Mouse (Mus musculus) MEL (cell line): ENCODE measurements around the gene BC016579. TPM values are rescaled to one million over a fixed set of nuclear protein-coding genes. Genes with fewer than 3 reads are reported as not detected.

Experiments used
- DNase-seq: peaks from one replicate; pipeline ENCODE4 v3.0.0; 2011; ENCODE audit warnings: low read depth, low spot score
- H3K27ac ChIP-seq: 2 replicates; pipeline ENCODE4 v1.5.1; 2012; ENCODE audit warnings: low read depth, mild to moderate bottlenecking, control low read depth, low read length, moderate library complexity; ENCODE audit not compliant: control insufficient read depth
- H3K27me3 ChIP-seq, 2 experiments: fragments of 150-350 bp in 1 of 2; sonication (generic) in 1 of 2; 2 replicates each; pipeline ENCODE4 v1.6.1; 2012; ENCODE audit warnings: low read length in 2 of 2, mild to moderate bottlenecking in 2 of 2, improper control_type of control experiment in 1 of 2, moderate library complexity in 1 of 2; ENCODE audit not compliant: insufficient read depth in 2 of 2, control insufficient read depth in 1 of 2
- H3K36me3 ChIP-seq, 2 experiments: 2 replicates each; pipeline ENCODE4 v1.6.1; 2012 to 2014; ENCODE audit warnings: low read length in 2 of 2, improper control_type of control experiment in 1 of 2, inconsistent platforms in 1 of 2, mild to moderate bottlenecking in 1 of 2; ENCODE audit not compliant: insufficient read depth in 2 of 2, control insufficient read depth in 1 of 2
- H3K4me1 ChIP-seq, 2 experiments: fragments of 150-350 bp in 1 of 2; sonication (generic) in 1 of 2; 2 replicates each; pipeline ENCODE4 v1.6.1; 2012; ENCODE audit warnings: low read length in 2 of 2, improper control_type of control experiment in 1 of 2, mild to moderate bottlenecking in 1 of 2; ENCODE audit not compliant: insufficient read depth in 2 of 2, control insufficient read depth in 1 of 2
- H3K4me3 ChIP-seq, 2 experiments: fragments of 150-350 bp in 1 of 2; sonication (generic) in 1 of 2; 2 replicates each; pipeline ENCODE4 v1.5.1; 2012; ENCODE audit warnings: low read depth in 2 of 2, low read length in 2 of 2, mild to moderate bottlenecking in 2 of 2, moderate library complexity in 2 of 2, control low read depth in 1 of 2, improper control_type of control experiment in 1 of 2; ENCODE audit not compliant: control insufficient read depth in 1 of 2, insufficient read depth in 1 of 2
- H3K79me2 ChIP-seq: 2 replicates; pipeline ENCODE4 v1.6.1; 2012; ENCODE audit warnings: mild to moderate bottlenecking, low read length, moderate library complexity; ENCODE audit not compliant: control insufficient read depth, poor library complexity, insufficient read depth
- H3K9ac ChIP-seq: 2 replicates; pipeline ENCODE4 v1.6.1; 2012; ENCODE audit warnings: low read depth, mild to moderate bottlenecking, control low read depth, low read length, moderate library complexity; ENCODE audit not compliant: control insufficient read depth, poor library complexity, severe bottlenecking
- H3K9me3 ChIP-seq: fragments of 150-350 bp; sonication (generic); replicated peaks from 2 replicates; pipeline ENCODE4 v1.6.1; 2012; ENCODE audit warnings: mild to moderate bottlenecking, low read length, improper control_type of control experiment, moderate library complexity; ENCODE audit not compliant: insufficient read depth
- E2F4 ChIP-seq: IDR thresholded peaks from 2 replicates; pipeline ENCODE4 v1.6.1; 2011; ENCODE audit warnings: low read depth, low read length, improper control_type of control experiment, borderline replicate concordance
- ELF1 ChIP-seq: IDR thresholded peaks from 2 replicates; pipeline ENCODE4 v1.6.1; 2014; ENCODE audit warnings: low read depth, mild to moderate bottlenecking, inconsistent platforms, low read length, improper control_type of control experiment, moderate library complexity
- EP300 ChIP-seq, 2 experiments: IDR thresholded peaks; 2 replicates each; pipeline ENCODE4 v1.6.1; 2011; ENCODE audit warnings: improper control_type of control experiment in 2 of 2, low read length in 2 of 2, low read depth in 1 of 2, mild to moderate bottlenecking in 1 of 2
- ETS1 ChIP-seq: IDR thresholded peaks from 2 replicates; pipeline ENCODE4 v1.6.1; 2012; ENCODE audit warnings: low read depth, mild to moderate bottlenecking, inconsistent platforms, low read length, improper control_type of control experiment, moderate library complexity
- HCFC1 ChIP-seq: IDR thresholded peaks from 2 replicates; pipeline ENCODE4 v1.6.1; 2012; ENCODE audit warnings: low read depth, mild to moderate bottlenecking, inconsistent platforms, low read length, improper control_type of control experiment, moderate library complexity
- JUND ChIP-seq: IDR thresholded peaks from 2 replicates; pipeline ENCODE4 v1.6.1; 2011; ENCODE audit warnings: low read depth, mild to moderate bottlenecking, improper control_type of control experiment, low read length
- MAX ChIP-seq: IDR thresholded peaks from 2 replicates; pipeline ENCODE4 v1.6.1; 2011; ENCODE audit warnings: low read length, improper control_type of control experiment
- MAZ ChIP-seq: IDR thresholded peaks from 2 replicates; pipeline ENCODE4 v1.6.1; 2012; ENCODE audit warnings: low read depth, mild to moderate bottlenecking, inconsistent platforms, low read length, improper control_type of control experiment
- MEF2A ChIP-seq: IDR thresholded peaks from 2 replicates; pipeline ENCODE4 v1.6.1; 2014; ENCODE audit warnings: low read depth, mild to moderate bottlenecking, inconsistent platforms, low read length, improper control_type of control experiment; ENCODE audit not compliant: poor library complexity, insufficient replicate concordance, severe bottlenecking; ENCODE audit errors: extremely low read depth
- MYC ChIP-seq: IDR thresholded peaks from 2 replicates; pipeline ENCODE4 v1.6.1; 2011; ENCODE audit warnings: low read depth, mild to moderate bottlenecking, low read length, improper control_type of control experiment, moderate library complexity
- POLR2AphosphoS2 ChIP-seq: IDR thresholded peaks from 2 replicates; pipeline ENCODE4 v1.6.1; 2011; ENCODE audit warnings: low read length, improper control_type of control experiment
- RAD21 ChIP-seq: IDR thresholded peaks from 2 replicates; pipeline ENCODE4 v1.6.1; 2011; ENCODE audit warnings: mild to moderate bottlenecking, low read depth, low read length, improper control_type of control experiment
- SIN3A ChIP-seq: IDR thresholded peaks from 2 replicates; pipeline ENCODE4 v1.6.1; 2012; ENCODE audit warnings: low read length, improper control_type of control experiment, inconsistent platforms
- SMC3 ChIP-seq: IDR thresholded peaks from 2 replicates; pipeline ENCODE4 v1.6.1; 2011; ENCODE audit warnings: low read depth, low read length, improper control_type of control experiment
- TCF12 ChIP-seq: IDR thresholded peaks from 2 replicates; pipeline ENCODE4 v1.6.1; 2014; ENCODE audit warnings: low read depth, mild to moderate bottlenecking, inconsistent platforms, low read length, improper control_type of control experiment, moderate library complexity
- UBTF ChIP-seq: IDR thresholded peaks from 2 replicates; pipeline ENCODE4 v1.6.1; 2012; ENCODE audit warnings: low read depth, mild to moderate bottlenecking, inconsistent platforms, low read length, improper control_type of control experiment, moderate library complexity, borderline replicate concordance; ENCODE audit not compliant: insufficient read depth
- USF1 ChIP-seq: IDR thresholded peaks from 2 replicates; pipeline ENCODE4 v1.6.1; 2014; ENCODE audit warnings: low read depth, mild to moderate bottlenecking, inconsistent platforms, low read length, improper control_type of control experiment, moderate library complexity
- ZC3H11A ChIP-seq: IDR thresholded peaks from 2 replicates; pipeline ENCODE4 v1.6.1; 2012; ENCODE audit warnings: low read depth, mild to moderate bottlenecking, inconsistent platforms, low read length, improper control_type of control experiment
- ZMIZ1 ChIP-seq: IDR thresholded peaks from 2 replicates; pipeline ENCODE4 v1.6.1; 2012; ENCODE audit warnings: low read depth, mild to moderate bottlenecking, inconsistent platforms, low read length, improper control_type of control experiment, moderate library complexity
- polyA plus RNA-seq, 2 experiments: library from polyadenylated mRNA; stranded (reverse) in 1 of 2; unstranded in 1 of 2; fragments of >175 nt in 1 of 2; fragments of >200 nt in 1 of 2; gene quantifications; 2 replicates each; pipeline versions ENCODE4 v1.2.1 to v1.2.4; 2012; ENCODE audit warnings: low replicate concordance in 2 of 2, low read depth in 1 of 2; ENCODE audit not compliant: insufficient read length in 2 of 2, insufficient read depth in 1 of 2, missing spikeins in 1 of 2
- total RNA-seq: library from RNA; depleted of rRNA; stranded (reverse); fragments of 300-350 nt; gene quantifications from 2 replicates; pipeline ENCODE4 v1.2.3, GENCODE M21; 2012

The BC016579 gene
- total and polyA plus RNA-seq, 3 experiments: not detected

GRCm38 (mm10) chr16:45693558-45693957 is 39.7 kb upstream of the BC016579 start, which contains the start of gene Tmprss7:
Gene Tmprss7, minus strand, starts transcription at chr16:45693658.
- Histone ChIP-seq H3K79me2 (no peaks in the 10 kb centered on the region), H3K9ac (no peak within 1 kb of the TSS), H3K27ac (no peak within 1 kb of the TSS), H3K27me3 (peaks cover 0 to 3% of the 10 kb centered on the region in 2 experiments; a peak in 2 of 4 replicates), H3K9me3 (no peaks in the 10 kb centered on the region), H3K4me1 (no peaks in the 10 kb centered on the region), H3K4me3 (no peak within 1 kb of the TSS), H3K36me3 (no peaks in the 10 kb centered on the region)
- no peak for DNase-seq
- TF ChIP-seq ZC3H11A (no peak), MYC (no peak), USF1 (no peak), UBTF (no peak)

DNA sequence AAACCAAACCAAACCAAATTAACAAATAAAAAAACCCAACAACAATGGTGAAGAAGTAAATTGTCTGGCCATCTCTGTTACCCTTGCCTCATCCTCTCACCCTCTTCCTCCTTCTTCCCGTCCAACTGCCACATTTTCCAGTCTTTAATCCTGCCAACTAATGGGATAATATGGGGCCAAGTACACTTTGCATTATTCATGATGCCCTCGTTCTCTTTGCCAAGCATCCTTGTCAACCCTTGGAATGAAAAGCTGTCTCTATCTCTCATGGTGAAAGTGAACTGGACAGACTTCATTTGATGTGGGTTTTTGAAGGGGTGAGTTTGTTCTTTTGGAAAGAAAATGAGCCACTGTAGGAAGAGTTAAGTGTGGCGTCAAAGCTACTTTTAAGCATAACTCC is 39.0 kb upstream of the BC016579 start:
- peaks cover 0 to 1% of the 10 kb centered on the region in 2 experiments; a peak in 1 of 4 replicates for H3K27me3 ChIP-seq
- H3K36me3 ChIP-seq: no peaks in the 10 kb centered on the region
- TF ChIP-seq ELF1 (no peak), ZMIZ1 (no peak), MAX (no peak), SMC3 (no peak), EP300 (IDR thresholded peaks at IDR 0.05; ENCODE audit: low read depth in 1 of 2, low read length in 2 of 2) (no peak), MEF2A (no peak), RAD21 (no peak), ETS1 (no peak), TCF12 (no peak), SIN3A (no peak), JUND (no peak), HCFC1 (no peak), MAZ (no peak), POLR2AphosphoS2 (no peak), E2F4 (no peak)
- no peaks in the 10 kb centered on the region for H3K4me1 ChIP-seq
- no peak overlapping the region for H3K4me3 ChIP-seq
- no peak for DNase-seq
- H3K9me3 ChIP-seq: no peaks in the 10 kb centered on the region
- H3K27ac ChIP-seq: no peak overlapping the region
- H3K79me2 ChIP-seq: no peaks in the 10 kb centered on the region
- H3K9ac ChIP-seq: no peak overlapping the region
